In genomic region chr2:30660613-30660991, GRCm38 (mm10) we compare ENCODE assay signal across 8 mouse cellular contexts.
DNase-seq lines count a peak whose midpoint lies in the region; ATAC-seq and TF ChIP-seq lines count a peak whose summit lies in the region.

No protein-coding gene starts in this region.

- H3K4me2 ChIP-seq in kidney, postnatal 0 days (ENCODE audit: low read length), result no peak overlapping the region
- no peak overlapping the region for H3K4me2 ChIP-seq in forebrain, embryonic 15.5 days (replicated peaks)

- H3K4me1 ChIP-seq in kidney, postnatal 0 days (replicated peaks; ENCODE audit: insufficient read depth, low read length), result peaks cover 47% of the 10 kb centered on the region
- H3K4me1 ChIP-seq in forebrain, embryonic 15.5 days, result peaks cover 62% of the 10 kb centered on the region
- peaks cover 82% of the 10 kb centered on the region for H3K4me1 ChIP-seq in midbrain, embryonic 10.5 days

- no peaks in the 10 kb centered on the region for H3K9me3 ChIP-seq in kidney, postnatal 0 days (replicated peaks; ENCODE audit: low read length)
- H3K9me3 ChIP-seq in forebrain, embryonic 15.5 days, result no peaks in the 10 kb centered on the region
- H3K9me3 ChIP-seq in midbrain, embryonic 10.5 days (replicated peaks), result no peaks in the 10 kb centered on the region

- H3K27me3 ChIP-seq in kidney, postnatal 0 days (ENCODE audit: insufficient read depth, low read length), result no peaks in the 10 kb centered on the region
- no peaks in the 10 kb centered on the region for H3K27me3 ChIP-seq in forebrain, embryonic 15.5 days
- H3K27me3 ChIP-seq in midbrain, embryonic 10.5 days (ENCODE audit: low read depth, poor library complexity, severe bottlenecking), result peaks cover 14% of the 10 kb centered on the region; the same call in 1 of the 2 replicates

- peak; percentile 67 for DNase-seq in kidney, postnatal 0 days (ENCODE audit: low spot score)
- no peak for DNase-seq in kidney, adult 18-20 months
- DNase-seq in midbrain, embryonic 10.5 days (ENCODE audit: low spot score), result peak; percentile 77
- DNase-seq in layer of hippocampus, postnatal 36 days, result no peak
- no peak for DNase-seq in right cerebral cortex, adult 2 months (ENCODE audit: low spot score in 2 of 2)
- DNase-seq in gastrocnemius, postnatal 36 days, result no peak

- intact Hi-C loops in gastrocnemius, postnatal 36 days (cut with DNase I), result no loop called here

- no peaks in the 10 kb centered on the region for H3K36me3 ChIP-seq in kidney, postnatal 0 days (ENCODE audit: insufficient read depth, low read length)
- H3K36me3 ChIP-seq in forebrain, embryonic 15.5 days, result no peaks in the 10 kb centered on the region
- H3K36me3 ChIP-seq in midbrain, embryonic 10.5 days, result no peaks in the 10 kb centered on the region

- TF ChIP-seq CTCF in kidney, postnatal 0 days (IDR thresholded peaks at IDR 0.05; ENCODE audit: low read depth), result no peak

- H3K27ac ChIP-seq in kidney, postnatal 0 days, result peak overlapping the region; percentile 98
- peak overlapping the region; percentile 98 for H3K27ac ChIP-seq in forebrain, embryonic 15.5 days (replicated peaks)
- peak overlapping the region; percentile 99 for H3K27ac ChIP-seq in midbrain, embryonic 10.5 days (replicated peaks)

- WGBS in kidney, postnatal 0 days, result 21% methylated on average over 10 of the region's 10 CpGs
- 4% methylated on average over 10 of the region's 10 CpGs for WGBS in forebrain, embryonic 15.5 days
- 5% methylated on average over 10 of the region's 10 CpGs for WGBS in midbrain, embryonic 10.5 days

- H3K4me3 ChIP-seq in kidney, postnatal 0 days (replicated peaks; ENCODE audit: low read depth, low read length), result no peak overlapping the region
- H3K4me3 ChIP-seq in forebrain, embryonic 15.5 days, result no peak overlapping the region
- H3K4me3 ChIP-seq in midbrain, embryonic 10.5 days, result peak overlapping the region; percentile 54

- H3K9ac ChIP-seq in kidney, postnatal 0 days (ENCODE audit: low read depth, low read length), result no peak overlapping the region
- H3K9ac ChIP-seq in forebrain, embryonic 15.5 days (replicated peaks), result peak overlapping the region; percentile 4

- no peak for ATAC-seq in kidney, postnatal 0 days (replicated peaks; ENCODE audit: low FRiP score, low read depth)
- peak; percentile 35 for ATAC-seq in common myeloid progenitor, adult 5-6 weeks (replicated peaks; ENCODE audit: low read depth, poor library complexity, severe bottlenecking)
- ATAC-seq in forebrain, embryonic 15.5 days (replicated peaks), result peak; percentile 32

Comparison
In these comparisons a context has a peak if more than half of its experiments do, and no peak if none do; other contexts are left out.
1. DNase-seq: peak in kidney, postnatal 0 days (single experiment) and midbrain, embryonic 10.5 days (single experiment); none in kidney, adult 18-20 months (single experiment), layer of hippocampus, postnatal 36 days (0 of 2), right cerebral cortex, adult 2 months (0 of 2) and gastrocnemius, postnatal 36 days (0 of 2).
2. Peak in every context shown above with its lines, with median percentiles within 50 percentile points of each other: H3K27ac ChIP-seq.